Mouse (Mus musculus) brain, embryonic 14.5 days (tissue): ENCODE results near the gene F12.

Source experiments
- CTCF ChIP-seq: fragments of 200-500 bp; IDR thresholded peaks from 2 replicates; pipeline ENCODE4 v1.5.1; 2012; ENCODE audit warnings: inconsistent platforms, mild to moderate bottlenecking, moderate library complexity, borderline replicate concordance; ENCODE audit not compliant: insufficient read depth, insufficient read length; ENCODE audit errors: extremely low read depth
- POLR2A ChIP-seq: fragments of 200-500 bp; IDR thresholded peaks from 2 replicates; pipeline ENCODE4 v1.6.1; 2012; ENCODE audit warnings: mild to moderate bottlenecking, inconsistent platforms, borderline replicate concordance; ENCODE audit not compliant: poor library complexity, insufficient read depth, insufficient read length, severe bottlenecking; ENCODE audit errors: extremely low read depth

DNA sequence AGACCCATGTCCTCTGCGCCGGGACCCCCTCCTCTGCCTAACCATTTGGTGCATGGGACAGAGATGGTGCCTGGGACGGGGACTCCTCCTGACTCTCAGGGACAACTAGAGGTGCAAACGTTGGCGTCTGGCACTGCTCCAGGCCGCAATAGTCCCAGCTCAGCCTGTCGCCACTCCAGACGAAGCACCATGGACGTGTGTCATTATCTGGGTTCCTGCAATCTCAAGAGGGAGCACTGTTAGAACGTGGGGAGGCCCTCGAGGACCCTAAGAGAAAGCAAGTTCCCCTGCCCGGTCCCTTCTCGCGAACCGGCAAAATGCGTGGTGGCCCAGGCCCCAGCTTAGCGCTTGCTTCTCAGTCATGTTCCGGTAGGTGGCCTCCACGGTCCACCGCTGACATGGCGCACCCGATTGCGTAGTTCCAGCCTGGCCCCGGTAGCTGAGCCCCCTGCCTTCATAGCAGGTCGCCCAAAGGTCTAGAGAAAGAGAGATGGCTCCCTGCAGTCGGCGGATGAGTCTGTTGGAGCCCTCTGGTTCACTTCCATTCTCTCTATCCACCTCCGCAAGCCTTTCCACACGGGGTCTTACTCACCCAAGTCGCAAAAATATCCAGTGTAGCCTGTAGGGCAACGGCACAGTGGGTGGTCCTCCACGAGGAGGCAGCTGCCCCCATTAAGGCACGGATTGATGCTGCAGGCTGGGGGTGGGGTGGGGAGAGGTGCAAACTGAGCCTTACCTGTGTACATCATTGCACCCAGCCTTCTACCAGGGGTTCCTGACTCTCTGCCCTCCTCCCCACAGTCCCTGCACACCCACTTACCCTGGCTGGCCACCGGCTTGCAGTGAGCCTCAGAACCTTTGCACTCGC, 5.4 kb downstream of the F12 start:
- TF ChIP-seq CTCF = peak; percentile 76
- TF ChIP-seq POLR2A = no peak
